Mouse (Mus musculus) E14TG2a.4 (cell line): ENCODE data around the gene Tesc.

Source experiments
- CTCF ChIP-seq: conservative IDR thresholded peaks from 2 replicates; pipeline ENCODE4 v1.5.1; 2014; ENCODE audit warnings: low read length
- NANOG ChIP-seq: IDR thresholded peaks from 2 replicates; pipeline ENCODE4 v1.6.1; 2014; ENCODE audit warnings: borderline replicate concordance, low read length, mixed read lengths

GRCm38 (mm10) chr5:118096317-118096716 is 68.8 kb downstream of the Tesc start:
- TF ChIP-seq CTCF (no peak), NANOG (no peak)
